Mouse (Mus musculus) cerebellum, postnatal 25 days (tissue): ENCODE measurements at regions not wholly inside any gene's neighbourhood (a gene's known extent, or its start where the extent isn't known, plus 50 kb on each side); places are given as distances from the start of the nearest gene placed in this dataset.

Experiments
- DNase-seq, 2 experiments: peaks; one replicate each; pipeline ENCODE4 v3.0.0; 2021; ENCODE audit warnings: mixed read lengths in 2 of 2

DNA sequence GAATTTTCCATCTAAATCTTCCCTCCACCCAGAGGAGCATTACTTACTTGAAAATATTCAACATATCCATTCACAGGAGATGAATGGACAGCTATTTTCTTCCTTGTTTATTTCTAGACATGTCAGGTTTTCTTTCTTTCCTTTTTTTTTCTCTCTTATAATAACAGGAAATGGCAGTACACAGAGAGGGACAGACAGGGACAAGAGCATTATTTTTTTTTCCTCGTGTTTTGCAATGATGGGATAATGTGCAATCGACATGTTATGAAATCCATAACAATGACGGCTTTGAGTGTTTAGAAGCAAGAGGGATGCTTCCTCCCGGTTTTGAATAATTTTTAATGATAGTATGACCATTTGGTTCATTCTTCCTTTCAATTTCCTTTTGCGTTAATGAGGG lies 86.6 kb upstream of the Gm765 start:
- DNase-seq, result no peak

DNA sequence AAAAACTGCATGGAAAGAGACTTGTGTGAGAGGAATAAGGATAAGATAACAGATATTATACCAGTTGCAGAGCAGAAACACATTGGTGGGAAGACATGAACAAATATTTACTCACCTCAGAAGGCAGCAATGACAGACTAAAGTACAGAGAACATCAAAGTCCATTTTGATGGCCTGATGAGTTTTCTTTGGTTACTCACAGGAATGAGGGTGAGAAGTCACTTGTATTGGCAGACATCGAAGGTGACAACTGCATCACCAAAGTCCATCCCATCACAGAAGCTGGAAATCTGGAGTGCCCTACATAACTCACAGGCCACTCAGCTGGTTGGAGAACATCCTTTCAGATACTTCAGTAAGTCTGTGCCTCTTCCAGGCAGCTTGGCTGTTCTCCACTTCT lies 60.1 kb upstream of the Gm765 start:
- DNase-seq, result no peak

DNA sequence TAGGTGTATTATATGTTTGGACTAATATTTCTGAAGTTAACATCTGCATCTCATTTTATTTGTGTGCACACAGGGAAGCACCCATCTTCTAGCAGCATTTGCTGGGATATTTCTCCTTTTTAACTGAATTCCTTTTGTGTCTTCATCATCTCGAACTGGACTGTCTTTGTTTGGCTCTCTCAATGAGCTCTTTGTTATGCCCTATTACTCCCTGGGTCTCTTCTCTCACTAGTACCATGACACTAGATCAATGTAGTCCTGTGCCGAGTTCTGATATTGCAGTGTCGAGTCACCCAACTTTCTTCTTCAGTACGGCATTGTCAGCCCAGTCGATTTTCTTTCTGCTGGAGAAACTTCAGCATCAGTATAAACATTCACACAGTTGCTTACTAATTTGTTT lies 52.0 kb upstream of the Gm765 start:
- DNase-seq, result no peak
